Mouse (Mus musculus) stomach, embryonic 16.5 days (tissue): Measurements from ENCODE around the gene Tppp2. TPM values are rescaled to one million over a fixed set of nuclear protein-coding genes. Genes with fewer than 3 reads are reported as not detected.

Experiments
- polyA plus RNA-seq: library from polyadenylated mRNA; unstranded; fragments of >200 nt; fragmentation: Nextera tagmentation; extraction: Ambion mirVana; gene quantifications from 2 replicates; pipeline ENCODE4 v1.2.1, GENCODE M21; 2015

Gene Tppp2
- polyA plus RNA-seq, 1 experiment from 2014 or later: not detected

Other genes starting within 250 kb of the Tppp2 start
- gene Gm17079, start 223.0 kb upstream of the Tppp2 start, polyA plus RNA-seq: not detected in 2 replicates
- gene Gm5800, start 201.2 kb upstream of the Tppp2 start, polyA plus RNA-seq: not detected in 2 replicates
- 0.66 TPM in 1 of 2 replicates, not detected in the other for gene Ang4, start 144.8 kb upstream of the Tppp2 start, polyA plus RNA-seq
- gene AY358078, start 118.4 kb upstream of the Tppp2 start, polyA plus RNA-seq: not detected in 2 replicates
- 0.19 and 0.79 TPM in 2 replicates for gene Ear6, start 64.7 kb upstream of the Tppp2 start, polyA plus RNA-seq
- gene Mettl17, start 33.6 kb upstream of the Tppp2 start, polyA plus RNA-seq: 49.7 and 57.7 TPM in 2 replicates
- 0.89 and 0.98 TPM in 2 replicates for gene Slc39a2, start 25.5 kb upstream of the Tppp2 start, polyA plus RNA-seq
- 125 and 143 TPM in 2 replicates for gene Ndrg2, start 4.3 kb upstream of the Tppp2 start, polyA plus RNA-seq
- gene Rnase13, start 4.3 kb downstream of the Tppp2 start, polyA plus RNA-seq: not detected in 2 replicates
- gene Arhgef40, start 66.3 kb downstream of the Tppp2 start, polyA plus RNA-seq: 81.9 and 92.6 TPM in 2 replicates
- gene Tmem253, start 97.2 kb downstream of the Tppp2 start, polyA plus RNA-seq: 8.0 and 12.8 TPM in 2 replicates
- 23.1 and 24.4 TPM in 2 replicates for gene Zfp219, start 102.3 kb downstream of the Tppp2 start, polyA plus RNA-seq
- not detected in 2 replicates for gene Olfr221, start 124.0 kb downstream of the Tppp2 start, polyA plus RNA-seq
- 504 and 528 TPM in 2 replicates for gene Hnrnpc, start 185.6 kb downstream of the Tppp2 start, polyA plus RNA-seq
- 50.0 and 51.5 TPM in 2 replicates for gene Rpgrip1, start 192.3 kb downstream of the Tppp2 start, polyA plus RNA-seq